Mouse (Mus musculus) neural tube, postnatal 0 days (tissue): ENCODE data around the gene Rgp1. TPM values are rescaled to one million over a fixed set of nuclear protein-coding genes. Genes with fewer than 3 reads are reported as not detected.

ENCODE experiments used
- microRNA-seq: library from miRNA; unstranded; fragments of <30 nt; microRNA quantifications from one replicate; pipeline ENCODE4, GENCODE M21; 2016
- polyA plus RNA-seq: library from polyadenylated mRNA; unstranded; fragments of >200 nt; fragmentation: Nextera tagmentation; extraction: Ambion mirVana; gene quantifications from 2 replicates; pipeline ENCODE4 v1.2.1, GENCODE M21; 2015

Gene Rgp1
- 12.9 and 14.9 TPM in 2 replicates for polyA plus RNA-seq

GRCm38 (mm10) chr4:43578376-43579204 lies at the start of gene Rgp1, which contains the start of gene Gba2:
Rgp1 (plus strand) TSS chr4:43578715.
Gba2 (minus strand) TSS chr4:43578873.

GRCm38 (mm10) chr4:43561997-43562768 lies 16.3 kb upstream of the Rgp1 start, which contains the start of the genes Creb3 and Tln1:
Creb3 (plus strand) TSS chr4:43562332.
Tln1 (minus strand) TSS chr4:43562691.

GRCm38 (mm10) chr4:43584444-43585416 lies 6.2 kb downstream of the Rgp1 start, which contains the start of gene Msmp:
Msmp (minus strand) TSS chr4:43584494.

GRCm38 (mm10) chr4:43631046-43631955 lies 52.8 kb downstream of the Rgp1 start, which contains the start of gene Npr2:
Npr2 (plus strand) TSS chr4:43631935.

Small RNA genes lying within 50 kb of the gene (microRNA-seq; reads per million reads assigned to microRNA genes)
- gene Gm25262 = not detected

Other genes starting within 250 kb of the Rgp1 start
- 59.5 and 73.1 TPM in 2 replicates for gene Rusc2, start 196.7 kb upstream of the Rgp1 start, polyA plus RNA-seq
- 3.3 and 4.0 TPM in 2 replicates for gene Fam166b, start 149.6 kb upstream of the Rgp1 start, polyA plus RNA-seq
- gene Tesk1, start 136.8 kb upstream of the Rgp1 start, polyA plus RNA-seq = 23.4 and 24.1 TPM in 2 replicates
- 3.3 and 5.4 TPM in 2 replicates for gene Cd72, start 124.1 kb upstream of the Rgp1 start, polyA plus RNA-seq
- gene Sit1, start 95.0 kb upstream of the Rgp1 start, polyA plus RNA-seq = not detected in 2 replicates
- 110 and 113 TPM in 2 replicates for gene Ccdc107, start 85.8 kb upstream of the Rgp1 start, polyA plus RNA-seq
- gene Arhgef39, start 79.0 kb upstream of the Rgp1 start, polyA plus RNA-seq = 2.9 and 3.9 TPM in 2 replicates
- gene Car9, start 71.7 kb upstream of the Rgp1 start, polyA plus RNA-seq = 0.23 and 0.37 TPM in 2 replicates
- 10.8 and 12.2 TPM in 2 replicates for gene Tpm2, start 55.0 kb upstream of the Rgp1 start, polyA plus RNA-seq
- 77.3 and 93.8 TPM in 2 replicates for gene Creb3, start 16.4 kb upstream of the Rgp1 start, polyA plus RNA-seq
- 75.4 and 77.1 TPM in 2 replicates for gene Tln1, start 16.0 kb upstream of the Rgp1 start, polyA plus RNA-seq
- 48.6 and 54.6 TPM in 2 replicates for gene Gba2, start 158 bp downstream of the Rgp1 start, polyA plus RNA-seq
- 0.38 and 2.0 TPM in 2 replicates for gene Msmp, start 5.8 kb downstream of the Rgp1 start, polyA plus RNA-seq
- gene Npr2, start 53.2 kb downstream of the Rgp1 start, polyA plus RNA-seq = 10.6 and 12.2 TPM in 2 replicates
- gene Spag8, start 74.9 kb downstream of the Rgp1 start, polyA plus RNA-seq = 5.6 and 5.7 TPM in 2 replicates
- gene Hint2, start 77.8 kb downstream of the Rgp1 start, polyA plus RNA-seq = 88.3 and 108 TPM in 2 replicates
- 10.1 and 10.2 TPM in 2 replicates for gene Tmem8b, start 90.3 kb downstream of the Rgp1 start, polyA plus RNA-seq
- 1.6 and 2.0 TPM in 2 replicates for gene Fam221b, start 90.4 kb downstream of the Rgp1 start, polyA plus RNA-seq
- gene Olfr70, start 122.1 kb downstream of the Rgp1 start, polyA plus RNA-seq = not detected in 2 replicates
- gene Olfr71, start 131.5 kb downstream of the Rgp1 start, polyA plus RNA-seq = not detected in 2 replicates
- 1.1 and 1.3 TPM in 2 replicates for gene Hrct1, start 148.5 kb downstream of the Rgp1 start, polyA plus RNA-seq
- 0.14 and 0.17 TPM in 2 replicates for gene Spaar, start 151.3 kb downstream of the Rgp1 start, polyA plus RNA-seq
- not detected in 2 replicates for gene Olfr159, start 192.3 kb downstream of the Rgp1 start, polyA plus RNA-seq
- not detected in 2 replicates for gene Olfr156, start 245.2 kb downstream of the Rgp1 start, polyA plus RNA-seq